Mouse (Mus musculus): ENCODE measurements around the gene Cracr2b. TPM values are rescaled to one million over a fixed set of nuclear protein-coding genes. Genes with fewer than 3 reads are reported as not detected.

Gene Cracr2b
- polyA plus RNA-seq, 1 experiment from 2014 or later, result 5.4 TPM

DNA sequence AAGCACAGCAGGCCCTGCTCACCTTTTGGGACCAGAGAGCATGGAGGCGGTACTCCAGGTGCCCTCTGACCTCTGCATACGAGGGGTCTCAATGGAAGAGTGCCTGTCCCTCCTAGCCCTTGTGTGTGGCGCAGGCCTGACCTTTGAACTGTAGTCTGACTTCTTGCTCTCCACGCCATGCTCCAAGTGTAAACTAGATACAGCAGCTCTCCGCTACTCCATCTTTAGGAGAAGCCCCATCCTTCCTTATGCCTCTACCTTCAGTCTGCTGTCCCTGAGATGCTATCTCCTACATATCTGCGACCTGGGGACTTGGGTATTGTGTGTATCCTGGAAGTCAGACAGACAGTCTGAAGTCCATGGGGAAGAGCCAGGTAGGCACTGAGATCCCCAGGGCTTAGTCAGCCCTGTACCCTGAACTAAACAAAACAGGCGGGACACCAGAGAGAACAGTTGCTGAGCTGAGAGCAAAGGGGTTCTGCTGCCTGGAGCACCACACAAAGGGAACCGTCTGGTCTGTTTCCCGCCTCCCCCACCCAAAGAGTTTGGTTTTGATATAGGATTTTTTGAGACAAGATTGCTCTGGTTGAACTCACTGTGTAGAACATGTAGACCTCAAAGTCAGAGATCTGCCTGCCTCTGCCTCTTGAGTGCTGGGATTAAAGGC, 24.9 kb upstream of the Cracr2b start:
- H3K36me3 ChIP-seq, result peaks cover 43% of the 10 kb centered on the region
- no peak for ATAC-seq (ENCODE audit: low FRiP score, low read depth)
- H3K4me3 ChIP-seq, result 0 out of 2 replicates have a peak overlapping the region, but pooled peaks have one; percentile 65
- 75% methylated on average over 9 of the region's 9 CpGs for WGBS
- no peaks in the 10 kb centered on the region; the same call in 1 of the 2 replicates for H3K27me3 ChIP-seq
- H3K27ac ChIP-seq (replicated peaks), result peak overlapping the region; percentile 63; the same call in 1 of the 2 replicates
- no peaks in the 10 kb centered on the region for H3K9me3 ChIP-seq
- H3K9ac ChIP-seq (replicated peaks), result no peak overlapping the region
- H3K4me1 ChIP-seq, result peaks cover 50% of the 10 kb centered on the region
- H3K4me2 ChIP-seq (replicated peaks), result peak overlapping the region; percentile 89

DNA sequence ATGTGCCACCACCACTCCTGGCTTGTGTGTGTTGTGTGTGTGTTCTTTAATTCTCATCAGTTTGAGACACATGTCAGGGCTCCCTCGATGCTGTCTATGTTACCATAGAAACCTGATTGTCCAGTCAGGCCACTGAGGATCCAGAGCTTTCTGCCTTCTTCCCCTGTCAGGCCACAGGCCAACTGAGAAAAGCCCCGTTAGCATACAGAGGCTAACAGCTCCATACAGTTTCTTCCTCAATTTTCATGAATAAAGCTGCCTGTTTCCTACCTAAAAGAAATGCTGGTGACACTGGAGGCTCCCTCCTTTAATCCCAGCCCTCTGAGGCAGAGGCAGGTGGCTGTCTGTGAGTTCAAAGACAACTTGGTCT, 24.4 kb upstream of the Cracr2b start:
- no peak for ATAC-seq (ENCODE audit: low FRiP score, low read depth)
- Histone ChIP-seq H3K27me3 (no peaks in the 10 kb centered on the region; the same call in 1 of the 2 replicates), H3K4me3 (peak overlapping the region; percentile 65), H3K4me1 (peaks cover 51% of the 10 kb centered on the region), H3K9me3 (no peaks in the 10 kb centered on the region), H3K4me2 (replicated peaks) (peak overlapping the region; percentile 89), H3K27ac (replicated peaks) (peak overlapping the region; percentile 63), H3K9ac (replicated peaks) (peak overlapping the region; percentile 78), H3K36me3 (peaks cover 40% of the 10 kb centered on the region)
- WGBS, result 40% methylated on average over 2 of the region's 2 CpGs

DNA sequence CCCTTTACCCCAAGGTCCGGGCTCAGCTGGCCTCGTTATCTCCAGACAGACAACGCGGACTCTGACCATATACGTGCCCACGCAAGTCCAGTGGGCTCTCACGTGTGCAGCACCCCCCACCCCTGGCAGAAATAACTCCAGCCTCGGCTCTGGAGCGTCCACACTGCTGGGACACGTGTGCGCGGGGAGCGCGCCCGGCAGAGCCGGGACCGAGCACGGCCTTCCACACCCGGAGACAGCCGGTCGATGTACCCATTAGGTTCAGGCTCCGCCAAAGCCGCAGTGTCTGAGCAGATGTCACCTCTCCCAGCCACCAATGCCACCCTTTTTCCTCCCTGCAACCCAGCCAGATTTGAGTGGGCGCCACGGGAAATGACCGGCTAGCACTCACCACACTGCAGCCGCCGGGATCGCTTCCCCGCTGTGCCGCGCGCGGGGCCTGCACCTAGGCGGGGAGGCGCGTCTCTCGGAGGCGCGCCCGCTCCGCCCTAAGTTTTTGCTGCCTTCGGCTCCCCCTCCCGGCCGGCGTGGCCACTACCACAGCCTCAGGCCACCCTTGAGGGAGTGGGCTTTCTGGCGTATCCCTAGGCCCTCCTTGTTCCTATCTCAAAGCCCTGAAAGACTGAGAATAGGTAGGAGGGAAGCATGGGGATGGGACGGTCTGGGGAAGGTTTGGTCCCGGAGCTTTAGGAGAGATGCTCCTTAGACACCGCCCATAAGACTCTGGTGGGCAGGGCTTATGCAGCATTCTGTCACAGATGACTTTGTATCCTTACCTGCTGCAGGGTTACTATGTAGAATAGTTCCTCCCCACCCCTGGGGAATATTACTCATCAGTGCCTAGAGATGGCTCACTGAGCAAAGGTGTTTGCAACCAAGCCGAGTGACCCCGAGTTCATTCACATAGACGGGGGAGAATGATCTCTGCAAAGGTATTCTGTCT, 23.4 kb upstream of the Cracr2b start, which contains the start of gene Slc25a22:
TSS of gene Slc25a22 (minus strand) at position 715 of the 943 bp plus-strand sequence.
- ATAC-seq (ENCODE audit: low FRiP score, low read depth), result peak; percentile 73
- H3K9ac ChIP-seq (replicated peaks), result peak within 1 kb of the TSS; percentile 78
- peak within 1 kb of the TSS; percentile 65 for H3K4me3 ChIP-seq
- peak within 1 kb of the TSS; percentile 89 for H3K4me2 ChIP-seq (replicated peaks)
- 5% methylated on average over 53 of the region's 53 CpGs for WGBS
- H3K27ac ChIP-seq (replicated peaks), result peak within 1 kb of the TSS; percentile 63
- no peaks in the 10 kb centered on the region for H3K9me3 ChIP-seq
- H3K4me1 ChIP-seq, result peaks cover 60% of the 10 kb centered on the region
- peaks cover 34% of the 10 kb centered on the region for H3K36me3 ChIP-seq
- H3K27me3 ChIP-seq, result no peaks in the 10 kb centered on the region; the same call in 1 of the 2 replicates

DNA sequence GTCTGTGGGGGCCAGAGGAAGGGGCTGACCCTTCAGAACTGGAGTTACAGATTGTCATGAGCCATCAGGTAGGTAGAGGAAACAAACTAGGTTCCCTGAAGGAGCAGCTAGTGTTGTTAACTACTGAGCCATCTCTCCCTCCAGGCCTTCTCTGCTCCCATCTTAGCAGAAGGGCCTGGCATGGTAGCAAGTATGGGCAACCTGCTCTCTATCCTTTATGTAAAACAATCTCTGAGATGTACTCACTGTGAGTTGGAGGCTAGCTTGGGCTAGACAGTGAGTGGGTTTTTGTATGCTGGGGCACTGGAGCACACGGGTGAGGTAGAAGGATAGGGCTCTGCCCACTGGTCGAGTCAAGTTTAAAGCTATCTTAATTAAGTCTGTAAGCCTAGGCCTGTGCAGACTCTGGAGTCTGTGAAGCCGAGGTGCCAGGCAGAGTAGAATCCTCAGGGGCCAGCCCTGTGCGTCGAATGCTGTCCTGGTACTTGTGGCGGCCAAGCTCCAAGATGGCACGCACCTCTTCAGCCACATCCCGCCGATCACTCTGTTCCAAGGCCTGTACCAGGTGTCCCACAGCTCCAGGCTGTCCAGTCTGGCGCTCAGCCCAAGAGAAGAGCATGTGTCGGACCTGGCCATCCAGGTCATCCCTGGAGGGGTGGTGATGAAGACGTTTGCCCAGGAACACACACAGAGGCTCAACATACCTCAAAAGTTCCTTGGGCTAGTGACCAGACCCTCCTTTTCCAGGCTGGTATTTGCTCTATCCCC, 22.5 kb upstream of the Cracr2b start:
- peaks cover 61% of the 10 kb centered on the region for H3K4me1 ChIP-seq
- H3K4me2 ChIP-seq (replicated peaks), result no peak overlapping the region
- H3K9me3 ChIP-seq, result no peaks in the 10 kb centered on the region
- H3K27me3 ChIP-seq, result no peaks in the 10 kb centered on the region; the same call in 1 of the 2 replicates
- peaks cover 27% of the 10 kb centered on the region for H3K36me3 ChIP-seq
- H3K9ac ChIP-seq (replicated peaks), result no peak overlapping the region
- no peak overlapping the region for H3K4me3 ChIP-seq
- no peak overlapping the region; the same call in 1 of the 2 replicates for H3K27ac ChIP-seq (replicated peaks)
- 91% methylated on average over 12 of the region's 12 CpGs for WGBS
- ATAC-seq (ENCODE audit: low FRiP score, low read depth), result no peak

DNA sequence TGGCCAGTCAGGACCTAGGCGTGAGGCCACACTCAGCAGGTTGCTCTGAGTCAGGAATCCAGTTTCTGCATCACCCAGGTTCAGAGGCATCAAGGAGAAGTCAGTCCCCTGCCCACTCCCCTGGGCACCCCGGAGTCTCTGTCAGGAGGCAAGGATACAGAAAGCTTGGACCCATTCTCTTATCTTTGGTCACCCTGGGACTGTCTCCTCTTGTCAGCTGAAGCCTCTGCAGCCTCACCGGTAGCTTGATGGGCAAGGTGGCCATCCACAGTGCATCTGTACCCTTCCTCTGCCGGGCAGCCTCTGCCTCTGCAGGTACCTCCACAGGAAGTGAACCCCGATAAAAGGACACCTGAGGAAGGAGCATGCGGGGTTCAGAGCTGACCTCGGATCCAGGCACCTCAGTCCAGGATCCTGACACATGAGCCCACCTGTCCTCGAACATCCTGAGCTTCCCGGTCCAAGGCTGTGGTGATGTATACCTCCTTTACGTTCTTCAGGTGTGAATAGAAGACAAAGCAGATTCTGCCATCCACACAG, 21.7 kb upstream of the Cracr2b start:
- no peak for ATAC-seq (ENCODE audit: low FRiP score, low read depth)
- Histone ChIP-seq H3K4me1 (peaks cover 61% of the 10 kb centered on the region), H3K36me3 (peaks cover 24% of the 10 kb centered on the region), H3K27me3 (no peaks in the 10 kb centered on the region; the same call in 1 of the 2 replicates), H3K4me3 (no peak overlapping the region), H3K9ac (replicated peaks) (no peak overlapping the region), H3K27ac (replicated peaks) (no peak overlapping the region), H3K4me2 (replicated peaks) (no peak overlapping the region), H3K9me3 (no peaks in the 10 kb centered on the region)
- WGBS, result 93% methylated on average over 10 of the region's 10 CpGs

DNA sequence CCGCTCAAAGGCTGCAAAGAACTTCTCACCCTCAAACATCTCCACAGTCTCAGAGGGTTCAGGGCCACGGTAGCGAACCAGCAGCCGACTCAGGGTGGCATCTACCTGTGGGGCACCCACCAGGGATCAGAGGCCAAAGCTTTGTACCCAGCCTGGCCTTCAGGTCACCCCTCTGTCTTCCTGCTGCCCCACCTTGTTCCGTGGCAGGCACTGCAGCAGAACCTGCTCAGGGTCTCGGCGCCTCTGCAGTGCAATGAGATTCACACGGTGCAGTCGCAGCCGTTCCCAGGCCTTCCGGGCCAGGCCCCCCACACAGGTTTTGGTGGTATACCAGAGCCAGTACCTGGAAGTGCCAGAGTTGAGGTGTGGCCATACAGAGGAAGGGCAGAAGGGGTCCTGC, 21.1 kb upstream of the Cracr2b start:
- Histone ChIP-seq H3K4me3 (no peak overlapping the region), H3K27me3 (no peaks in the 10 kb centered on the region; the same call in 1 of the 2 replicates), H3K9me3 (no peaks in the 10 kb centered on the region), H3K9ac (replicated peaks) (no peak overlapping the region), H3K36me3 (peaks cover 24% of the 10 kb centered on the region), H3K27ac (replicated peaks) (no peak overlapping the region), H3K4me1 (peaks cover 56% of the 10 kb centered on the region), H3K4me2 (replicated peaks) (no peak overlapping the region)
- 95% methylated on average over 11 of the region's 11 CpGs for WGBS
- ATAC-seq (ENCODE audit: low FRiP score, low read depth), result no peak

DNA sequence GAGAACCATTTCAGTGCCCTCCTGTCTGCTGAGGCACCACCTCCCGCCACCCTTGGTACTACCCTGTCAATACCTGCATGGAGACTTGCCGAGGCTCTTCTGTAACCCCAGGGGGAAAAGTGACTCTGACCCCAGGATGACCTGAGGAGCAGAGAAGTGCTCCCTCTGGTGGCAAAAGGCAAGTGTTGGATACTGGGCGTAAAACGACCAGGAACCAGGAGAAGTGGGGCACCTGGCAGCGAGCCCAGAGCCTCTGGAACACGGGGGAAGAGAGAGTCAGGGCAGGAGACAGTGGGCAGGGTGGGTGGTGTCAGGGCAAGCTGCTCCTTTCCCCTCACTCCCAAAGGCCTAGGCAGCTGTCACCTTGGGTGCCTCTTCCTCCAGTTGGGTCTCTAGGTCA, 20.3 kb upstream of the Cracr2b start:
- H3K4me2 ChIP-seq (replicated peaks), result no peak overlapping the region
- H3K4me3 ChIP-seq, result no peak overlapping the region
- H3K36me3 ChIP-seq, result peaks cover 24% of the 10 kb centered on the region
- H3K9me3 ChIP-seq, result no peaks in the 10 kb centered on the region
- H3K4me1 ChIP-seq, result peaks cover 48% of the 10 kb centered on the region
- no peak overlapping the region for H3K27ac ChIP-seq (replicated peaks)
- H3K9ac ChIP-seq (replicated peaks), result no peak overlapping the region
- no peak for ATAC-seq (ENCODE audit: low FRiP score, low read depth)
- WGBS, result 39% methylated on average over 6 of the region's 6 CpGs
- no peaks in the 10 kb centered on the region; the same call in 1 of the 2 replicates for H3K27me3 ChIP-seq

DNA sequence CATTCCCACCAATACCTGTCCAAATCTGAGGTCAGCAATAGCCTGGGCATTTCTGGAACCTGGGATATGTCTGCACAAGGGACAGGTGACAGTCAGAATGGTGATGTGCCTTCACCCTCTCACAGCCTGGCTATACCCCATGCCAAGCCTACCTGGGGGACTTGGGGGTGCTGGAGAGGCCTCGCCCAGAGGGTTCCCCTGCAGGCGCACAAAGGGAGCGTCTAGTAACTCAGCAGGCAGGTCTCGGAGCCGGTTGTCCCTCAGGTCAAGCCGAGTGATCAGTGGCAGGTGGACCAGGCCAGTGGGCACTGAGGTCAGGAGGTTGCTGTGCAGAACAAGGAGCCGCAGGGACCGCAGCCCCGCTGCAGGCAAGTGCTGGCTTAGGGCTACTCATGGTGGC, 19.4 kb upstream of the Cracr2b start:
- H3K27me3 ChIP-seq, result no peaks in the 10 kb centered on the region

DNA sequence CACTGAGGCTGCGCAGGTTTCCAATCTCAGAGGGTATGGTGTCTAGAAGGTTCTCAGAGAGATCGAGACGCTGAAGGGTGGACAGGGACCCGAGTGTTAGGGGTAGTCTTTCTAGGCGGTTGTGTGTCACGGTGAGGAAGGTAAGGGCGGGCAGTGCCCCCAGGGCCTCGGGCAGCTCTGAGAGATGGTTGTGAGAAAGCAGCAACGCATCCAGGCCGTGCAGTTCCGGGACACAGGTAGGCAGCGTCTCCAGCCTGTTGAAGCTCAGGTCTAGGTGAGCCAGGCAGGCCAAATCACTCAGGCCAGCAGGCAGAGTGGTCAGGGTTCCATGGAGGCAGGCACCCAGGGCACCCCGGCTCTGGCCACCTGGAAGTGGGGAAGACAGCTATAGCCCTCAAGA, 18.7 kb upstream of the Cracr2b start:
- Histone ChIP-seq H3K9ac (replicated peaks) (peak overlapping the region; percentile 45; the same call in 1 of the 2 replicates), H3K4me3 (no peak overlapping the region), H3K27ac (replicated peaks) (no peak overlapping the region), H3K4me2 (replicated peaks) (peak overlapping the region; percentile 61), H3K36me3 (peaks cover 24% of the 10 kb centered on the region), H3K9me3 (no peaks in the 10 kb centered on the region), H3K4me1 (peaks cover 33% of the 10 kb centered on the region), H3K27me3 (no peaks in the 10 kb centered on the region)
- ATAC-seq (ENCODE audit: low FRiP score, low read depth), result no peak
- 94% methylated on average over 13 of the region's 13 CpGs for WGBS

More for the DNA sequence above, 19.4 kb upstream of the Cracr2b start:
- H3K4me2 ChIP-seq (replicated peaks), result no peak overlapping the region
- no peak for ATAC-seq (ENCODE audit: low FRiP score, low read depth)
- peaks cover 40% of the 10 kb centered on the region for H3K4me1 ChIP-seq
- no peak overlapping the region for H3K4me3 ChIP-seq
- 88% methylated on average over 9 of the region's 9 CpGs for WGBS
- H3K9me3 ChIP-seq, result no peaks in the 10 kb centered on the region
- H3K9ac ChIP-seq (replicated peaks), result no peak overlapping the region
- H3K27ac ChIP-seq (replicated peaks), result no peak overlapping the region
- H3K36me3 ChIP-seq, result peaks cover 24% of the 10 kb centered on the region

DNA sequence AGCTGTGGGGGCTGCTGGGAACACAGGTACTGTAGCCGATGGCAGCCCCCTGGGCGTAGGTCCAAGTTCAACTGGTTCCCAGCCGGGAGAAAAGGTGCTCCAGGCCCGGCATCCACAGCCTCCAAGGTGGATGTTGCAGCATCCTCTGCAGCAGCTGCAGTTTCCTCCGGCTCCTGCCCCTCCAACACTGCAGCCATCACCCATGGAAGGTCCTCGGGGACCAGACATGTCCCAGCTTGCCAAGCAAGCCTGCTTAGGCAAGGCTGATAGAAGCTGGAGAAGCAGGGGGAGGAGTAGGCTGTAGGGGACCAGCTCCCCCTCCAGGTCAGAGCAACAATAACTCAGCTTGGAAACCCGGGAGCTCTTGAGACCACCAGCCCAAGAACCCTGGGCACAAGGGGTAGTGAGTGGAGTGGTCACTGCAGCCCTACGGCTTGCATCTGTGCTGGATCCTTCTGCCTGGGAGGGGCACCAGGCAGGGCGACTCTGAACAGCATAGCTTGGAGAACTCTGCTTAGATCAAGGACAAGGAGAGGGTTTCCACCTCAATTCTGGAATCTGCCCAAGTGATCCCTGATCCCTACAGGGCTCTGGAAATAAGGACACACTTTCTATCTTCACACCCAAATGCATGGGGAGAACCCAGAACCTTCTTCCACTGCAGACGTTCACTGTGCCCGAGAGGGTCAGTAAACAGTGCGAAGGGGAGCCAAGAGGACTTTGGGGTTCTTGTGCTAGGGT, 17.6 kb upstream of the Cracr2b start:
- Histone ChIP-seq H3K27me3 (no peaks in the 10 kb centered on the region), H3K4me2 (replicated peaks) (peak overlapping the region; percentile 61), H3K9ac (replicated peaks) (peak overlapping the region; percentile 45), H3K9me3 (no peaks in the 10 kb centered on the region), H3K4me1 (peaks cover 32% of the 10 kb centered on the region), H3K36me3 (peaks cover 24% of the 10 kb centered on the region), H3K4me3 (peak overlapping the region; percentile 41), H3K27ac (replicated peaks) (no peak overlapping the region; the same call in 1 of the 2 replicates)
- no peak for ATAC-seq (ENCODE audit: low FRiP score, low read depth)
- 28% methylated on average over 12 of the region's 12 CpGs for WGBS
